Mouse (Mus musculus): ENCODE data around the gene Elovl6.

The Elovl6 gene

GRCm38 (mm10) chr3:129532180-129532864, at the start of gene Elovl6:
Gene Elovl6 (plus strand): TSS chr3:129532355.
- DNase-seq (ENCODE audit: low read depth): no peak

- DNase-seq (ENCODE audit: low read depth): no peak
Measured at GRCm38 (mm10) chr3:129488774-129489173, 43.4 kb upstream of the Elovl6 start.

DNA sequence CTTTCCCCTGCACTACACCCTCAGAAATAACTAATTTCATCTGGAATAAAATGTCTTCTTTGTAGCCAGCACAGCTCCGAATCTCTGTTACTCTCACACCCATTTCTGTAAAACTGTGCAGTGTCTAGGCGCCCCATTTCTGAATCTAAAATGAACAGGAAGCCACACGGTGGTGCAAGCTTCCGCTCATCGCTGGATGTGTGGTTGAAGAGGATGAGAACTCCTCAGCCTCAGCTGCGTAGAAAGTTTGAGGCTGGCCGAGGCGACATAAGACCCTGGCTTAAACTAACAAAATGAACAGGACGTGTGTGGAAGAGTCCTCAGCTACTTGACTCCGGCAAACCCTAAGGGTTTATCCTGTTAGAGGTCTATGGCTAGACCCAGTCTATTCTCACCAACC, 38.0 kb upstream of the Elovl6 start:
- no peak for DNase-seq (ENCODE audit: low read depth)

DNA sequence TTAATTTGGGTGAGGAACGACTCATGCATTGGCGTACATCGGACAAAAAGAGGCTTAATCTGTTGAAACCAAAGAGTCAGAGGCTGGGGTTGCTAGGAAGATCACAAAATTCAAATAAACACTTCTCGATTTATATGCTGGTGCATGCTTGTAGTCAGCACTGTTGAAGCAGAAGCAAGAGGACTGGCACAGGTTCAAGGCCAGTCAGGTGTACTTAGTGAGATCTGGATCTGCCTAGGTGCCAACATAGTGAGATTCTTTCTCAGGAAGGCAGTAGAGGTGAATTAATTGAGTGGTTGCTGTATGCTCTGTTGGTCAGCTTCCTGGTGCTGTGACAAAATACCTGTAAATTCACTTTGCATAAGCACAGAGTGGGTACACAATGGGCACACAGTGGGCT, 37.4 kb upstream of the Elovl6 start:
- no peak for DNase-seq (ENCODE audit: low read depth)

- DNase-seq (ENCODE audit: low read depth): no peak
Measured at GRCm38 (mm10) chr3:129503781-129504180, 28.4 kb upstream of the Elovl6 start.

- DNase-seq (ENCODE audit: low read depth): no peak
Measured at GRCm38 (mm10) chr3:129504928-129505327, 27.2 kb upstream of the Elovl6 start.

GRCm38 (mm10) chr3:129507736-129508135, 24.4 kb upstream of the Elovl6 start:
- DNase-seq (ENCODE audit: low read depth): no peak

DNA sequence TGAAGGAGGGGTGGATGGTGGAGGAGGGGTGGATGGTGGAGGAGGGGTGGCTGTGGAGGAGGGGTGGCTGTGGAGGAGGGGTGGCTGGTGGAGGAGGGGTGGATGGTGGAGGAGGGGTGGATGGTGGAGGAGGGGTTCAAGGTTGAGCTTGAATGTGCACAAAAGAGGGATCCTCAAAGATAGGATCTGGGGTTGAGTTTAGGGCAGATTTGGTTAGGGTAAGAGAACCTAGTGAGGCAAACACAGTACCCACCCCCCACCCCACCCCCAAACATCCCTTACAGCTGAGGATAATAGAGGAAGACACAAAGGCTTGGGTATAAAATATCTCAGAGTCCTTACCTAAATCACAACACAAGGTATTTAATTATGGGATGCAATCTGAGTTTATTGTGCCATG, 23.6 kb upstream of the Elovl6 start:
- DNase-seq (ENCODE audit: low read depth): no peak

- DNase-seq (ENCODE audit: low read depth): peak; percentile 74
Measured at GRCm38 (mm10) chr3:129509725-129510124, 22.4 kb upstream of the Elovl6 start.

DNA sequence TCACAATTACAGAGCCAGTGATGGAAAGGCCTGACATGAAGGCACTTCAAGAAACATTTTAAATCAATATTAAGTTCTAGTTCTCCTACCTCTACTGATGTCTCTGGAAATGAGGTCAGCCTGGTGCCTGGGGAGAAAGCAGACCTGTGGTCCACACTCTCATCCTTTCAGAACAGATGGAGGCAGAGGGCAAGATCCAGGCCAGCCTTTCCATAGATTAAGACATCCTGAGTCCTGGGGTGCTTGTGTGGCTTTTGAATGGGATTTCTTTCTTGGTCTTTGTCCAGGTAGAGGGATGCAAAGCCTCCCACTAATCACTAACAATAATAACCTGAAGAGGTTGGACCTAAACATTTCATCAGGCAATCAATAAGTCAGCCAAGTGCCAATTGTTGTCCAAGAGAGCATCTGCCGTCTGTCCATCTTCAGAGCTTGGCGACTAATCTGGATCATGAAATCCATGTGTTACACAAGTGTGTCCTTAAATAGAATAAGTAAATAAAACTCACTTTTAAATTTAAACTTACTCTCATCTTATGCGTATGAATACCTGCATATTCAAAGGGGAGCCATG, 16.2 kb upstream of the Elovl6 start:
- DNase-seq (ENCODE audit: low read depth): no peak

- DNase-seq (ENCODE audit: low read depth): no peak
Measured at GRCm38 (mm10) chr3:129520499-129520898, 11.7 kb upstream of the Elovl6 start.

DNA sequence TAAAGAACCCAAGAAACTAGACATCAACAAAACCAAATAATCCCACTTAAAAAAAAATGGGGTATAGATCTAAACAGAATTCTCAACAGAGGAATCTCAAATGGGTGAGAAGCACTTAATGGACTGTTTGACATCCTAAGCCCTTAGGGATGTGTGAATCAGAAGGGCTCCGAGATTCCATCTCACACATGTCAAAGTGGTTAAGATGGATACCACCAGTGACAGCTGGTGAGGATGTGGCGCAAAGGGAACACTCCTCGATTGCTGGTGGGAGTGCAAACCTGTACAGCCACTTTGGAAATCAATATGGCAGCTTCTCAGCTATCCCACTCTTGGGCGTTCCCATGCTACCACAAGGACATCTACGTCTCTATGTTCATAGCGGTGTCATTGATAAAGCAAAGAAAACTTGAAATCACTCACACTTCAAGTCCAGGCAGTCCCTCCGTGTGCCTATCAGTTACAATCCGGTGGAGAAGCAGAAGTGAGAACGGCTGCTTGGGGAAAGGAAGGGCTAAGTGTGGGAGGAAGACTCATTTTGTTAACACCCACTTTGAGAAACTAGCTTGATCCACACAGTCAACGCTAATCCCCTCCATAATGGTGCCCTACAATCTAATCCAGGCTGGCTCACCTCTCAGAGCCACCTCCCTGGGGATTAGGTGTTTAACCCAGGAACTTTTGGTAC, 8.6 kb upstream of the Elovl6 start:
- DNase-seq (ENCODE audit: low read depth): no peak

- no peak for DNase-seq (ENCODE audit: low read depth)
Measured at GRCm38 (mm10) chr3:129527046-129527445, 5.1 kb upstream of the Elovl6 start.

- DNase-seq (ENCODE audit: low read depth): no peak
Measured at GRCm38 (mm10) chr3:129529311-129529710, 2.8 kb upstream of the Elovl6 start.

DNA sequence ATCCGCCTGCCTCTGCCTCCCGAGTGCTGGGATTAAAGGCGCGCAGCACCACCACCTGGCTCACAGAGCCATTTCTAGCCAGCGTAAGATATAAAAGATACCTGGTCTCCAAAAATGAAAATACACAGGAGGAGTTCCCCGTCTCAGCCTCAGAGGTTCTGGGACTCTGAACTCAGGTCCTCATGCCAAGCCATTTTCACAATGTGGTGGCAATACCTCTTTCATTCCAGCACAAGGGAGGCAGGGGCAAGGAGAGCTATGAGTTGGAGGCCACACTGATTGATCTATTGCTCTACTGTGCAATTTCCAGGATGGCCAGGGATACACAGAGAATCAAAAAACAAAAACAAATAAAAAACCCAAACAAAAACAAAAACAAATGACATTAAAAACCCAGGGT, 1.7 kb upstream of the Elovl6 start:
- DNase-seq (ENCODE audit: low read depth): no peak

DNA sequence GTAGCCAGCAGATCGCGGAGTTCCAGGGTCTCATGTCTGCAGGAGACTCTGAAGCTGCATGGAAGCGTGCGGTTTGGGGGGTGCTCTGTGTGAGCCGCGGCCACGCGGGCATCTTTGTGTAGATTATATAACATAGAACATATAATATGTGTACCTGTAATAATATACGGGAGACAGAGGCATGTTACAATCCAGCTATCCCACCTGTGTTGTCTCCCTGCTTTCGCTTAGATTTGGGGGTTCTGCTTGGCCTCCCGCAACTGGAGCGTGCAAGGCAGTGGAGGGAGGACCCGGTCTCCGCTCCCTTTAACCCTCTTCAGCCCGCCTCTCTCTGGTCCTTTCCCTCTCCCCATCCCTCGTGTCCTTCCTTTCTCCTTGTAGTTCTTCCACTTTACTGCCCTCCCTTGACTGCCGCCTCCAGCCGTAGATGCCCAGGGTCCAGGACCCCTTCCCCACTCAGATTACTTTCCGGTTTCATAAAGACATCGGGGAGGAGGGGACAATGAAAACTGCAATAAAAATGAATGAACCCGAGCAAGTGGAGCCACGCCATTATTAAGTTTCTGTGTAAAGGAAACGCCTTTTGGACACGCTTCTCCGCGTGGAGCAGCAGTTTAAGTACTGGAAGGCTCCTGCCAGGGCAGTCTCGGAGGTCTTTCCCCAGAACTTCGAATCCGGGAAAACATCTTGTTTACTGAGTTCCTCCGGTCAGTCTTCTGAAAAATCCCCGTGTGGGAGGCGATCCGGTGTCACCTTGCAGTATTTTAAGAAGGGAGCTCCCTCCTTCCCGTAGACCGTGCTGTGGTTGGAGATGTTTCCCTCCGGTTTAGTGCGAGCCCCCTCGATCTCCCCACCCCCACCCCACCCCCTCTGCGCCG, 949 bp downstream of the Elovl6 start:
- DNase-seq (ENCODE audit: low read depth): no peak

GRCm38 (mm10) chr3:129533743-129534530, 1.8 kb downstream of the Elovl6 start:
- DNase-seq (ENCODE audit: low read depth): no peak

DNA sequence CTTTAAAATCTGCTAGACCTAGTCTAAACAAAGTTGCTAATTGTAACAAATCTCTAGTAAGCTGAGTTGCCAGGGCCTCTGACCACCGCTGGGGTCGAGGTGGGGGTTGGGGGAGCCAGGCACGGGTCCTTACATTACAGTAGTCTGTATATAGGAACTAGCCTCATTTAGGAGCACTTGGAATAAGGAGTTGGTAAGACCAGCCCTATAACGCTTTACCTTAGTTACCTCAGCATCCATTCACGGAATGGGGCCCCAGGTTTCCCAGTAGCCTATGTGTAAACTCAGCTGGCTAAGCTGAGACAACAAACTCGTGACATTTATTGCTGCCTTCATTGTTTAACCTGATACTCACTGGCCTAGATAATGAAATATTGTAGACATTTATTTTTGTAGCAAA, 3.3 kb downstream of the Elovl6 start:
- no peak for DNase-seq (ENCODE audit: low read depth)

GRCm38 (mm10) chr3:129536109-129536508, 4.0 kb downstream of the Elovl6 start:
- peak; percentile 89 for DNase-seq (ENCODE audit: low read depth)

DNA sequence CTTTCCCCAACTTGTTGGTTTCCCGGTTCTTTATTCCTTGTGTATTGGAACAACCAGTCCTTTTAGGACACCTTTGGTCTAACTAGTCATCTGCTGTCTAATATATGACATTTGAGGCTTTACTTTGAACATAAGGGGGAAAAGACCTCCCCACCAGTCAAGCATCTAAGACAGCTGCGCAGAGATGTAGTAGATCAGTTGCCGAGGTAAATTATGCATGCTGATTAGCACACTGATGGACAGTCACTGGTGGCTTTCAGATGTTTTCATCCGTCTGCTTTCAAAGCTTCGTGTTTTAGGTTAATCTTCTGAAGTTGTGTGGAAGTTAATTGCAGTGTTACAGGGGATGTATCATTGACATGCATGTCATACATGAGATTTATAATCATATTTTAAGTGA, 5.8 kb downstream of the Elovl6 start:
- DNase-seq (ENCODE audit: low read depth): no peak

- no peak for DNase-seq (ENCODE audit: low read depth)
Measured at GRCm38 (mm10) chr3:129540882-129541281, 8.7 kb downstream of the Elovl6 start.

DNA sequence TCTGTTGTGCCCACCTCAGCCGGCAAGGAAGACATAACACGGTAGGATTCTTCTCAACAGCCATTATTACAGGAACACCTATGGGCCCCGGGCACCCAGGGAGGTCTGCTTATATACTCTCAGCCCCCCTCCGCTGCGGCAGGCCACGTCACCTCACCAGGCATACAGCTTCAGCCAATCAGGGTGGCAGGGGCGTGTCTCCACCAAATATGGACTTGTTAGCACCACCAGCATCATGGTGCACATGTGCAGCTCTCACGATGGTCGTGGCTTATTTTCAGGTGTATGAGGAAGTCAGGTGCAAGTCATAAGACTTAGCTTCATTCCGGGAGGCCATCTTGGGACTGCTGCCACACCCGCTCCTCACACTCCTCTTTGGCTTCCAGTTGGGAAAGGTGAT, 9.3 kb downstream of the Elovl6 start:
- DNase-seq (ENCODE audit: low read depth): no peak
